Mouse (Mus musculus): ENCODE results near the gene Pm20d2. TPM values are rescaled to one million over a fixed set of nuclear protein-coding genes. Genes with fewer than 3 reads are reported as not detected.

Gene Pm20d2
- 1 to 10 TPM; 5.9 to 7.3 (median 6.7) TPM for total RNA-seq (2022)

DNA sequence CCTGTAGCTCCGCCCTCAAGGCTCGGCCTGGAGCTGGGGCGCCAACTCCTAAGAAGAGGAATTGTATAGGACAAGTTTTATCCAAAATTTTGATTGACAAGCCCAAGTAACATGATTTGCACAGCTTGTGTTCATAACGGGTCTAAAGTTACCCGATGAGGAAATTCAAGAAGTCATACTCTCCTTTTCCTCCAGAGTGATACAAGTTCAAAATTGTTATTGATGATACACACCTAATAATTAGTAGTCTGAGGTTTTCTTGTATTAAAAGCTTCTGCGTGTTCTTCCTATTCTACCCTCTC is at the start of gene Pm20d2:
Gene Pm20d2 (minus strand): TSS at position 3 of the 302 bp plus-strand sequence.
- DNase-seq (ENCODE audit: low spot score in 2 of 2): no peak

DNA sequence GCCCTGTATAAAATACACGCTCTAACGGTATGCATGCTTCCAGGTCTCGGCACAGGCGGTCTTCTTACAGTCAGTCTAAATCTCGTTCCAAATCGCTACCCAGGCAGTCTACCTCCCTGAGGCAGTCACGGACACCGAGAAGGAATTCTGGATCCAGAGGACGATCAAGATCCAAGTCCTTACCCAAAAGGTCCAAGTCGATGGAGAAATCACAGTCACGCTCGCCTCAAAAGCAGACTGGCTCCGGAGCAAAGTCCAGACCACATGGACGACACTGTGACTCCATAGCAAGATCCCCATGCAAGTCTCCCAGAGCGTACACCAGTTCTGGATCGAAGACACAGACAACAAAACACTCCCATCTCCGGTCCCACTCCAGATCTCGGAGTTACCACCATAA is 41.3 kb upstream of the Pm20d2 start:
- DNase-seq (ENCODE audit: low spot score in 2 of 2): no peak

DNA sequence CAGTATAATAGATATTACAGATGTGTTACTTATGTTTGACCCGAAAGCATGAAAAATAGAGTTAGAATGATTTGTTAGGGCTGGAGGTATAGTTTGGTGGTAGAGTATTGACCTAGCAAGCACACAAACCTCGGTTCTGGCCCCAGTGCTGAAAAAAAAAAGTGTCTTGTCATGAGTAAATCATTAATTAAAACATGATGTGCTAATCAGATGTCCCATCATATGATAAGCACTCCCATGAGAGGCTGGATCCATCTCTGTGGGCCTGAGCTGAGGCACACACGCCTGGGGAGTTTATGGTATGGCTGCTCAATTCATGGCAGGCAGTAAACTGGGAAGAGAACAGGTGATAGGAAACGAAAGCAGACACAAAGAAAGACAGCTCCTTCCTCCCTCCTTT is 40.1 kb upstream of the Pm20d2 start:
- no peak for DNase-seq (ENCODE audit: low spot score in 2 of 2)

DNA sequence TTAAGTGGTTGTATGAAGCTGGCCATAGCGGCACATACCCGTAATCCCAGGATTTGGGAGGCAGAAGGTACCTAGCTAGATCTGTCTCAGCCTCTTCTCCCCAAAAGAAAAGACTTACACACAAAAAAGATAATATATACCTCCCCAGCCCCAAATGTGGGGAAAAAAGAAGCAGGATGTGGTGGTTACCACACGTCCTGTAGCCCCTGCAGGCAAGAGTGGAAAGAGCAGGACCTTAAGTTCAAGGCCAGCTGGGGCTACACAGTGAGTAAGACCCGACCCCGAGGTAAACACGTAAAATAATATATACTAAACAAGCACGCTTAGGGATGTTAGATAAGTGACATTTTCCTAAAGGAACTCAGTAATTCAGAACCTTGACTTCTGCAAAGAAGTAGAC is 37.6 kb upstream of the Pm20d2 start:
- DNase-seq (ENCODE audit: low spot score in 2 of 2): no peak

DNA sequence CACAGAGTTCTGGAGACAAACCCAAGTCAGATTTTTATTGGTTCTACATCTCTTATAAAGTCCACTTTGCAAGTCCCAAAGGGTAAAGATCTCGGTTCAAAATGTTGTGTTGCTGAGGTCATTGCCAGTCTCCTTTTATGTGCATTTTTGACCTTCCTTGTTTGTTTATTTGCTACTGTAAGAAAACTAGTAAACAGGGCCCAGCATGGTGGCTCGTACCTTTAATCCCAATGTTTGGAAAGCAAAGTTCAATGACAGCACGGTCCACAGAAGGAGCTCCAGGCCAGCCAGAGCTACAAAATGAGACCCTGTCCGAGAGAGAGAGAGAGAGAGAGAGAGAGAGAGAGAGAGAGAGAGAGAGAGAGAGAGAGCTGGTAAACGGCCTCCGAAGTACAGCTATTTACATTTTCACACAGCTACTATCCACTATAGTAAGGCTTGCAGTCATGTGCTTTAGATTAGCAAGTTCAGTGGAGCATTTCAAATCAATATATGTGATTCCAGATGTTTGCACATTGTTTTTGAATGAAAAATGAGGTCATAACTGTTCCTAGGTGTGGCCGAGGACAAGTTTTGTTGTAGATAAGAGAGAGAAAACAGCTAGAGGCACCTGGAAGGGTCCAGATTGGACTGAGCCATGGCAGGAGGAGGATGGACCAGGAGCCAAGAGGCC is 34.6 kb upstream of the Pm20d2 start:
- no peak for DNase-seq (ENCODE audit: low spot score in 2 of 2)

DNA sequence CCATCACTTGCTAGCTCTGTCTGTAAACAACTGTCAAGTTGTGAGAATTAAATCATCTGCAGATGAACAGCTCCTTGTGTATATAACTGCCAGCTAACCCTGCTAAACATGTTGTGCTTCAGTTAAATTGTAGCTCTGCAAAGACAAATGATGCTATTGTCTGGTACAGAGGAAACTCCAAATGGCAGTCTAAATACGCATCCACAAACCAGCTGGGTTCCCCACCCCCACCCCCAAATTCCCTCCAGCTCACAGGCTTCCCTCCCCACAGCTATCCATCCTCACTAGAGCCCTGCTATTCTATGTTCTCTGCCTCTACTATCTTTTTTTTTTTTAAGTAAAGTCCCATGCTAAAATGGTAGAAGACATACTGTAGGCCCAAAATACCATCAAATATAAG is 32.3 kb upstream of the Pm20d2 start:
- DNase-seq (ENCODE audit: low spot score in 2 of 2): no peak

- peak; percentile 44 to 58 for DNase-seq (ENCODE audit: low spot score in 2 of 2)
These were observed 19.6 kb upstream of the Pm20d2 start, which contains the start of gene Srsf12 for GRCm38 (mm10) chr4:33208881-33209841. Gene Srsf12 (plus strand): TSS chr4:33208991.

- no peak for DNase-seq (ENCODE audit: low spot score in 2 of 2)
These were observed 18.0 kb upstream of the Pm20d2 start for GRCm38 (mm10) chr4:33207551-33207950.

DNA sequence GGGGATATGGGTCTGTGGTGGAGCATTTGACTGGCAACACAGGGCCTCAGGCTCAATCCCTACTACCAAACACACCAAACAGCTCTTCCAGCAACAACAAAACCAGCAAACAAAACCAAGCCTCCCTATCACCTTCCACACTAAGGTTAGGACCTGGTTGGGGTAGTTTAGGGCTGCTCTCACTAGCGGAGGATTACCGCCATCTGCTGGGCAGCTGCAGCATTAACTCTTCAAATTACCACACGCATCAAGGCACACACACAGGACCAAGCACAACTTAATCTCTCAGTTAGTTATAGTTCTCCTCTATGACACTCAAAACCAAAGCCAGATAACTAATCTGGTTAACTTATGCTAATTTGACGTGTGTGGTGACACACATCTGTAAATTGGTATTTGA is 15.1 kb upstream of the Pm20d2 start:
- peak in 1 of 2 experiments; percentile 23 for DNase-seq (ENCODE audit: low spot score in 2 of 2)

GRCm38 (mm10) chr4:33198117-33198516 is 8.6 kb upstream of the Pm20d2 start:
- no peak for DNase-seq (ENCODE audit: low spot score in 2 of 2)

GRCm38 (mm10) chr4:33188781-33189734 is 479 bp downstream of the Pm20d2 start:
- DNase-seq (ENCODE audit: low spot score in 2 of 2): peak; percentile 77 to 85

DNA sequence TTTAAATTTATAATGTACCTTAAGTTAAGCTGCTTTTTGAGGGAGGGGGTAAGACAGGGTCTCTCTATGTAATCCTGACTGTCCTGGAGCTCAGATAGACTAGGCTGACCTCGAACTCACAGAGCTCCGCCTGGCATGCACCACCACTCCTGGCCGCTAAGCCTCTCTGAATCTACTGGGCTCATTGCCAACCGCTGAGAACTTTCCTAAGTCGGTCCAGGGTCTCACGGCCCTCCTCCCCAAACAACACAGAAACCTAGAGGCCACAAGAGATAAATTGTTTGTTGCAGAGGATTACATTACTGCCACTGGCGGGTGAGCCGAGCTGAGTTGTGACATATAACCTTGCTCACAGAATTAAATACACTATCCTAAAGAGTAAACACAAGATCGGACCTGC is 1.4 kb downstream of the Pm20d2 start:
- DNase-seq (ENCODE audit: low spot score in 2 of 2): no peak

GRCm38 (mm10) chr4:33183477-33183876 is 6.1 kb downstream of the Pm20d2 start:
- DNase-seq (ENCODE audit: low spot score in 2 of 2): peak in 1 of 2 experiments; percentile 36

DNA sequence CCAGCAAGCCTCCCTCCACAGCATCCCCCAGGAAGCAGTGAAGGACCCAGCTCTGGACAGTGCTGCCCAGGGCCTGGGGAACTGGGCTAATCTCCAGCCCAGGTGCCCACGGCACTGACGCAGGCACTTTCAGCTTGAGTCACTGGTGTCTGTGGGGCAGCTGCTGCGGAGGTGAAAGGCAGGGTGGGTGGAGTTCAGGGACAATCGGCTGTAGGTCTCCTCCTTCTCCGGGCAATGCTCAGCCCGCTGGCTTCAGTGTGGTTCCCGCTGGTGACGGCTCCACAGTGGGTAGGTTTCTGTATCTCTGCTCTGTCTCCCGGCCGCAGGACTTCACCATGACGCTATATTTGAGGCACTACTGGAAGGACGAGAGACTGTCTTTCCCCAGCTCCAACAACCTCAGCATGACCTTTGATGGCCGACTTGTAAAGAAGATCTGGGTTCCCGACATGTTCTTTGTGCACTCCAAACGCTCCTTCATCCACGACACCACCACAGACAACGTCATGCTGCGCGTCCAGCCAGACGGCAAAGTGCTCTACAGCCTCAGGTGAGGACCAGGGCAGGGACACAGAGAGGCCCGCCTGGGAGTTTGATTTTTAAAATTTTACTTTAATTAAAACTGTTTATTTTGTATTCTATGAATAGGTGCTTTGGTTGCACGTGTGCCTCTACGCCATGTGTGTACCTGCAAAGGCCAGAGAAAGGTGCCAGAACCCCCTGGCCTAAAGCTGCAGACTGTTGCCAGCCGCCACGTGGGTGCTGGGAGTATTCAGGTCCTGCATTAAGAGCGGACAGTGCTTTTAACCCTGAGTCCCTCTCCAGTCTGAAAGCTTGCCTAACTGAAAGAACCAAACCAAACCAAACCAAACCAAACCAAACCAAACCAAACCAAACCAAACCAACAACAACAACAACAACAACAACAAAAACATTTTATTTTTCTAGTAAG is 37.2 kb downstream of the Pm20d2 start:
- DNase-seq (ENCODE audit: low spot score in 2 of 2): no peak

GRCm38 (mm10) chr4:33149150-33149549 is 40.4 kb downstream of the Pm20d2 start:
- DNase-seq (ENCODE audit: low spot score in 2 of 2): no peak

DNA sequence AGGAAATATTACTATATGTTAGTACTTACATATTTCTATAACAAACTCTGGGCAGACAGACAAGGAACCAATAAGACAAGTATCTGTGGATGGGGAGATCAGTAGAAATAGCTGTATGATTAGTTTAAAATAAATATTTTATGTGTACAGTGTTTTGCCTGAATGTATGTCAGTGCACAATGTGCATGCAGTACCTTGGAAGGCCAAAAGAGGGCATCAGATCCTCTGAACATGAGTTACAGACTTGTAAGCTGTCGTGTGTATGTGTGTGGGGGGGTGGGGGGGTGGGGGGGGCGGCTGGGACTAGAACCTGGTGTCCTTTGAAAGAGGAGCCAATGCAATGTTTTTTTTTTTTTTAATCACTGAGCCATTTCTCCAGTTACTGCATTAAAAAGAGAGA is 41.7 kb downstream of the Pm20d2 start:
- no peak for DNase-seq (ENCODE audit: low spot score in 2 of 2)

- no peak for DNase-seq (ENCODE audit: low spot score in 2 of 2)
These were observed 42.8 kb downstream of the Pm20d2 start for GRCm38 (mm10) chr4:33146679-33147291.

GRCm38 (mm10) chr4:33132221-33132620 is 57.3 kb downstream of the Pm20d2 start, which contains the start of gene Gabrr1:
Gene Gabrr1 (plus strand): TSS chr4:33132521.
- DNase-seq (ENCODE audit: low spot score in 2 of 2): no peak

GRCm38 (mm10) chr4:33125409-33126084 is 64.0 kb downstream of the Pm20d2 start:
- no peak for DNase-seq (ENCODE audit: low spot score in 2 of 2)
